Mouse (Mus musculus) thymus, postnatal 4 days (tissue): Measurements from ENCODE around the gene Tspan7.

ENCODE experiments used
- DNase-seq: peaks from one replicate; pipeline ENCODE4 v3.0.0; 2021

Gene Tspan7

GRCm38 (mm10) chrX:10556899-10557298 lies 71.9 kb downstream of the Tspan7 start:
- no peak for DNase-seq

GRCm38 (mm10) chrX:10557596-10557995 lies 72.6 kb downstream of the Tspan7 start:
- DNase-seq: no peak

GRCm38 (mm10) chrX:10558625-10559024 lies 73.7 kb downstream of the Tspan7 start:
- no peak for DNase-seq

GRCm38 (mm10) chrX:10565811-10566210 lies 80.9 kb downstream of the Tspan7 start:
- no peak for DNase-seq

- no peak for DNase-seq
These were observed 89.6 kb downstream of the Tspan7 start for GRCm38 (mm10) chrX:10574523-10574922.

- DNase-seq: no peak
These were observed 90.4 kb downstream of the Tspan7 start for GRCm38 (mm10) chrX:10575406-10575805.

GRCm38 (mm10) chrX:10576349-10576748 lies 91.4 kb downstream of the Tspan7 start:
- DNase-seq: no peak

GRCm38 (mm10) chrX:10577356-10577755 lies 92.4 kb downstream of the Tspan7 start:
- DNase-seq: no peak

GRCm38 (mm10) chrX:10582731-10583130 lies 97.8 kb downstream of the Tspan7 start:
- no peak for DNase-seq

- DNase-seq: peak; percentile 51
These were observed 107.3 kb downstream of the Tspan7 start for GRCm38 (mm10) chrX:10592244-10592643.

- DNase-seq: no peak
These were observed 108.6 kb downstream of the Tspan7 start for GRCm38 (mm10) chrX:10593561-10593960.

- DNase-seq: peak; percentile 16
These were observed 132.2 kb downstream of the Tspan7 start for GRCm38 (mm10) chrX:10617119-10617518.

GRCm38 (mm10) chrX:10641062-10641461 lies 156.1 kb downstream of the Tspan7 start:
- no peak for DNase-seq
